Mouse (Mus musculus) right cerebral cortex, postnatal 10 days (tissue): ENCODE measurements at regions not wholly inside any gene's neighbourhood (a gene's known extent, or its start where the extent isn't known, plus 50 kb on each side); places are given as distances from the start of the nearest gene placed in this dataset.
A peak's percentile ranks its signal among the peaks of the same experiment; 100 is the strongest.
"Not testable (repeated sequence)": the region's sequence is repeated elsewhere in the genome, so short reads cannot be mapped to it uniquely, and the experiment has no call there.

ENCODE experiments used
- DNase-seq, 2 experiments: peaks; one replicate each; pipeline ENCODE4 v3.0.0; 2021; ENCODE audit warnings: low spot score in 2 of 2

DNA sequence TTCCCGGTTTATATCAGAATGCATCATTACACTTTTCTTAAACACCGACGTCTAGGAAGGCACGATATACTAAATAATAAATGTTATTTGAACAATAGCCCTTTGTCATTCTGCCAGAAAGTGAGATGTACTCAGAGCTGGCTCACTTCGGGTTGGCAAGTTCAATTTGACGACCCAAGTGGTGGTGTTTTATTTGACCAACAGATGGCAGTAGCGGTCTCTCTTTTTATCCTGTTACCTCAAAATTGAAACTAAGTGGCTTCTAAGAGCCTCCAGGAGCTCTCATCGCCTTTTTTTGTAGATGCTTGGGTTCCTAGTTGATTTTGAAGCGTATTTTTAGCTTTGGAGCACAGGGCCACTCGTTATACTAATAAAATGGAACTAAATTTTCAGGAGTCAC lies 66.7 kb upstream of the Chmp2b start:
- DNase-seq, result peak; percentile 68 to 74

DNA sequence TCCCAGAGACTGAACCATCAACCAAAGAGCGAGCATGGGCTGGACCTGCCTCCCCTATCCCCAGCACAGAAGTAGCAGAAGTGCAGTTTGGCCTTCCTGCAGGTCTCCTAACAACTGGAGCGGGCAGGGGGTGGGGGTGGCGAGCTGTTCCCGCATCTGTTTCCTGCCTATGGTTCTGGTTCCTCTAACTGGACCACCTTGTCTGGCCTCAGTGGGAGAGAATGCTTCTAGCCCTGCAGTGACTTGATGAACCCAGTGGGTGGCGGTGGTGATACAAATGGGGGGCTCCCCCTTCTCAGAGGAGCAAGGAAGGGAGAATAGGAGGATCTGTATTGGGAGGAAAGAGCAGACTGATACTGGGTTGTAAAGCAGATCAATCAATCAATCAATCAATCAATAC lies 69.2 kb upstream of the Chmp2b start:
- DNase-seq, result no peak

- DNase-seq, result not testable (repeated sequence)
These were observed 84.2 kb upstream of the Chmp2b start for GRCm38 (mm10) chr16:65646741-65647140.

DNA sequence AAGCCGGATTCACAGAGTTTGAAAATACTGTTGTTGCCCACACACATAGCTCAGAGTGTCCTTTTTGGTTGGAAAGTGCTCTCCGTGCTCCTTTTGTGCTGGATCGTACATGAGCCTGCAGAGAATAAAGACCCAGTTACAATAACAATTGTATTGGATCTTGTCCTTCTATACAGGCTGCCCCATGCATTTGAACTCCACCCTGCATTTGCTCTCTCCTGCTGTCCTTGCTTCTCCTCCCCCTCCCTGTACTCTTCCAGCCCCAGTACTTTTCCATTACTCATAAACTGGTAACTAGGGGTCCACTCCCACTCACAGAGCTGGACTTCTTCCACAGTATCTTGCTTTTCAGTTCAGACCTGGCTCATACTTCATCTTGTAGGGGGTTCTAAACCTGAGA lies 86.5 kb upstream of the Chmp2b start:
- no peak for DNase-seq

- no peak for DNase-seq
These were observed 93.0 kb upstream of the Chmp2b start for GRCm38 (mm10) chr16:65655490-65655889.

DNA sequence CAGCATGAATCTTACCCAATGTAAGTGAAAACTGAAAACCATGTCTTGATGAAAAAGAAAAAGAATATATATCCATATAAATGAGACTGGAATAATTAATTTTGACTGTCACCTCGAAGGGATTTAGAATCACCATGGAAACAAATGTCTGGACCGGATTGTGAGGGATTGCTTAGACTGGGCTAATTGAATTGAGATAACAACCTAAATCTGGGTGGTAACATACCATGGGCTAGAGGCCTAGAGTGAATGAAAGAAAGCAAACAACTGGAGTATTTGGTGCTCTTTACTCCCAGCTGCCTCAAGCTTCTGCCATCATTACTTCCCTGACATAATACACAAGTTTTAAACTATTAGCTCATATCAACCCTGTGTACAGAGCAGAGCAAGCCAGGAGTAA lies 95.3 kb upstream of the Chmp2b start:
- no peak for DNase-seq

DNA sequence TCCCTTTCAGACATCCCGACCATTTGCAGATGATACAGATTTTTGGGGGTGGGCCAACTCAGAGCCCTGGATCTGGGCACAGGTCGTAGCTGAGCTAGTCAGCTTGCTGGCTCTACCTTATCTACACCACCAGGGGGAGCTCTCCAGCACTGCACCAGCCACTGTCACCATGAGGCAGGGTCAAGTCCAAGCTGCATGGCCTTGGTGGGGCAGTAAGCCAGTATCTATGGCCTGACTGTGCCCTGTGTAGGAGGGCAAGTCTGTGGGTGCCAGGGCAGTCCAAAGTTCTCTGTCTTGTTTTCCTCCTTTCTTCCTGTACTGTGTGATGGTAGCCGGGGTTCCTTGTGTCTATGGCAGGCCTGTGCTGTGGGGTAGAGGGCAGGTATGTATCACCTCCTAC lies 102.3 kb upstream of the Chmp2b start:
- peak in 1 of 2 experiments; percentile 15 for DNase-seq

GRCm38 (mm10) chr16:65672116-65672515 lies 109.6 kb upstream of the Chmp2b start:
- DNase-seq, result no peak

GRCm38 (mm10) chr16:65683089-65683488 lies 120.6 kb upstream of the Chmp2b start:
- DNase-seq, result no peak

DNA sequence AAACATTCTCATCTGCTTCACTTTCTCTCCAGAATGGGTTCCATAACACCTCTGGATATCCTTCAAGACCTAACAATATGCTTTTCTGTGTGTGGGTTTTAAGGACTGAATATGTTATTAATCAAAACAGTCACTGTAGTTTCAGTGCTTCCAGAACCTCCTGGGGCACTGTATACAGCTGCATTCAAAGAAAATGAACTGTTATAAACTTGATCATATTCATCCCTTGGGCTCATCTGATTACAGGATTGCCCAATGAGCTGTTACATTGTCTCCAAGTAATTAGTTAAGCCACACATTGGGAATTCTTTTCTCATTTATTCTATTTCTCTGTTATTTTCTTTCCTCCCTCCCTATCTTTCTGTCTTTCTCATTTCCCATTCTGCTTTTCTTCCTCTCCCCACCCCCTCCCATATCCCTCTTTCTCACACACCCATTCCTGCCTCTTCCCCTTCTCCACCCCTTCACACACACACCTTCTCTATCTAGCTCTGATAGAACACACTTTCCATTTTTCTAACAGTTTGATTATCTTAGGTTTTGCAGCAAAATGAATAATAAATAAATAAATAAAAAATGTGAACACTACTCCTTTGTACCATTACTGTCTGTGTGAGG lies 121.3 kb upstream of the Chmp2b start:
- DNase-seq, result no peak

- DNase-seq, result no peak
These were observed 121.4 kb upstream of the Vgll3 start for GRCm38 (mm10) chr16:65693626-65694025.

- DNase-seq, result no peak
These were observed 99.4 kb upstream of the Vgll3 start for GRCm38 (mm10) chr16:65715631-65716030.

DNA sequence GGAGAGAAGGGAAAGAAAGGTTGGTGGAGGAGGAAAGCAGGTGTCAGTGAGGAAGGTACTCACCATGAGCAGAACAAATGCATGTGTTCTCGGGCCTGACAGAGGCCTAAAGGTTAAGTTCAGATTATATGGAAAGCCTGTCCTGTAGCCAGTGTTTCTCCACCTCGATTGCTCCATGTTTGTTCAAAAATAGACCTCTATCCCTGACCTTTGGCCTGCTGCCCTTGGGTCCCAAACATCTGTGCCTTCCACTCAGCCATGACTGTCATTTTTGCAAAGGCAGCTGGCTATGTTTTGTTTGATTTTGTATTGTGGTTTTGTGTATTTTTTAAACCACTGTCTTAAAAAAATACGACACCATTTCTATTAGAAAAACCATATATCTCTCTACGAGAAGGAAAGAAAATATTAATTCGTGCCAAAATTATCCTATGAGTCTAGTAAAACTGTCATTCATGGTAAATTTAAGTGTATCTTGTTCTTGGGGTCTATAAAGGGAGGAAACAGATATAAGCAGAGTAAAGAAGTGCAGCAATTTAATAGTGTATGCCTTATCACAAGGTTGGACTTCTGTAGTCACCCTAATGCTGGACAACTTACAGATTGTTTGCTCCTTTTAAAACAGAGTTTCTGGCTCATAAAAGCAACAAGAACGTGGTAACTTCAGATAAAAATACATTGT lies 96.1 kb upstream of the Vgll3 start:
- no peak for DNase-seq

- no peak for DNase-seq
These were observed 94.1 kb upstream of the Vgll3 start for GRCm38 (mm10) chr16:65720953-65721352.

DNA sequence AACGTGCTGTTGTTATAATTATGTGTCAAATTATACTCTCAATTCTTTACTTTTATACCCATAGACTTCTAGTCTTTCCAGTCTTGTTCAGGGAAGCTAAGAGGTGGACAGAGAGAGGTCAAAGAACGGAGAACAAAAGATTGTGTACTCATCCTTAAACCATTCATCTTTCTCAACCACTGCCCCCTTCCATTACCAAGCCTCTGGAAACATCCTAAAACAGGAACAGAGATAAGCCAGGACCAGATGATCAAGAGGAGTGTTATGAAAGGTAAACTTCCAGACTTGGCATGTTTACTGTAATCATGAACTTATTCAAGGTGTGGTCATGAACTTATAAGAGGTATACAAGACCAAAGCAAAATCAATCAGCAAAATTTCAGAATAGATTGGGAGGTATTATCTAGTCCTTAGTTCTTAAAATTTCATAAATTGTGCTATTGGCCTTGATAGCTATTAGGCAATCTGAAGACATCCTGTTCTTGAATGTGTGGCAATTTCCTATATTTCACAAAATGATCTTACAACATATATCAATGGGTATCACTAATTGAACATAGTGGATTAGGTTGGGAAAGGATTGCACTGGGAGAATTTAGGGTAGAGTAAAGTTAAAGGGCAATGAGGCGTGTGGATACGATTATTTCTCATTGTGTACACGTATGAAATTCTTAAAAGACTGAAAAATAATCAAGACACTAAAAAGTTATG lies 89.3 kb upstream of the Vgll3 start:
- no peak for DNase-seq

DNA sequence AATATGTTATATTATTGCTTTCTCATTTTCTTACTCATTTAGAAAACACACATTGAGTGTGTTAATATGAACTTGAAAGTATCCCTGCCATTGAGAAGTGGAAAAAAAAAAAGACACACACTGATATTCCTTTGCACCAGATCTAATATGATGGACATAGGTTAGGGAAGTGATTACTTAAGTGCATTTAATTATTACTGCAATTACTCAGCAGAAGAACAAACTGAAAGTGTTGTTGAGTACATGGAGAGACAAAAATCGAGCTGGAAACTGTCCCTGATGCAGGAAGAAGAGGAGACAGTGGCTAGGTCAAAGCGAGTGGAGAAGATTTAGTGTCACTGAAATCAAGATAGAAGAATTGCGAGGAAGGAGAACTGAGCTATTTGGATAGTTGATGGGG lies 88.8 kb upstream of the Vgll3 start:
- DNase-seq, result no peak

DNA sequence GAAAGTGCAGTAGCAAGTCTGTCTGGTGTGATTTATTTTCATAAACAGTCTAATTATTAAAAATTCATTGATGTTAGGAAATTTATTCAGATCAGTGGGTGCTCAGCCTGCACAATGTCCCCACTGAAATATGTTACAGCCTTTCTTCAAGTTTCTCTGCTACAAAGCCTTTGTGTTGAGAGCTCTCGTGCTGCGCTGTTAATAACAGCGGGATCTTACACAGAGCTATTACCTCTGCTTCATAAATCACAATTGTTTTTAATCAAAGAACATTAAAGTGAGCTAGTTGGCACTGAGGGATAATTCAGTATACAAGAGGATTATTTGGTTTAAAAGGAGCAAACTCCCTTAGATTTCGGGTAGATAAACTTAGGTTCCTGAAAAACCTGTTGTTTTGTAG lies 85.7 kb upstream of the Vgll3 start:
- no peak for DNase-seq

GRCm38 (mm10) chr16:65739652-65740051 lies 75.4 kb upstream of the Vgll3 start:
- DNase-seq, result no peak

GRCm38 (mm10) chr16:65742951-65743350 lies 72.1 kb upstream of the Vgll3 start:
- DNase-seq, result no peak

GRCm38 (mm10) chr16:65755667-65756066 lies 59.4 kb upstream of the Vgll3 start:
- no peak for DNase-seq
